Mouse (Mus musculus) ES-Bruce4 (cell line): ENCODE results near the gene Cyp8b1. TPM values are rescaled to one million over a fixed set of nuclear protein-coding genes. Genes with fewer than 3 reads are reported as not detected.

Experiments used
- H3K27ac ChIP-seq: 2 replicates; pipeline ENCODE4 v1.5.1; 2012; ENCODE audit warnings: low read length, inconsistent platforms; ENCODE audit not compliant: insufficient read depth
- H3K27me3 ChIP-seq: 2 replicates; pipeline ENCODE4 v1.6.1; 2012; ENCODE audit warnings: mild to moderate bottlenecking, low read length, inconsistent platforms; ENCODE audit not compliant: control insufficient read depth, poor library complexity, insufficient read depth, severe bottlenecking
- H3K36me3 ChIP-seq: 2 replicates; pipeline ENCODE4 v1.6.1; 2012; ENCODE audit warnings: inconsistent platforms, mild to moderate bottlenecking, low read length, moderate library complexity; ENCODE audit not compliant: control insufficient read depth, poor library complexity, insufficient read depth, severe bottlenecking
- H3K4me1 ChIP-seq: one replicate; pipeline ENCODE4 v1.8.1; 2011; ENCODE audit warnings: low read length; ENCODE audit not compliant: control insufficient read depth, insufficient read depth
- H3K4me3 ChIP-seq: 2 replicates; pipeline ENCODE4 v1.5.1; 2011; ENCODE audit warnings: low read depth, mild to moderate bottlenecking, low read length
- H3K9ac ChIP-seq: 2 replicates; pipeline ENCODE4 v1.6.1; 2012; ENCODE audit warnings: low read depth, mild to moderate bottlenecking, inconsistent platforms; ENCODE audit not compliant: poor library complexity, severe bottlenecking
- H3K9me3 ChIP-seq: replicated peaks from 2 replicates; pipeline ENCODE4 v1.6.1; 2012; ENCODE audit warnings: mild to moderate bottlenecking, low read length, inconsistent platforms; ENCODE audit not compliant: control insufficient read depth, poor library complexity, insufficient read depth, severe bottlenecking
- CTCF ChIP-seq: IDR thresholded peaks from one replicate; pipeline ENCODE4 v1.8.1; 2011; ENCODE audit warnings: low read depth, low read length
- EP300 ChIP-seq: IDR thresholded peaks from 2 replicates; pipeline ENCODE4 v1.6.1; 2011; ENCODE audit warnings: low read depth, low read length; ENCODE audit not compliant: insufficient read depth
- POLR2A ChIP-seq: IDR thresholded peaks from one replicate; pipeline ENCODE4 v1.8.1; 2011; ENCODE audit warnings: low read length; ENCODE audit not compliant: insufficient read depth
- polyA plus RNA-seq: library from polyadenylated mRNA; stranded (reverse); fragments of >200 nt; gene quantifications from 2 replicates; pipeline ENCODE4 v1.2.4, GENCODE M21; 2011; ENCODE audit warnings: low read depth; ENCODE audit not compliant: missing spikeins, insufficient read depth, insufficient read length

Cyp8b1 gene
- polyA plus RNA-seq, 1 experiment, result not detected

DNA sequence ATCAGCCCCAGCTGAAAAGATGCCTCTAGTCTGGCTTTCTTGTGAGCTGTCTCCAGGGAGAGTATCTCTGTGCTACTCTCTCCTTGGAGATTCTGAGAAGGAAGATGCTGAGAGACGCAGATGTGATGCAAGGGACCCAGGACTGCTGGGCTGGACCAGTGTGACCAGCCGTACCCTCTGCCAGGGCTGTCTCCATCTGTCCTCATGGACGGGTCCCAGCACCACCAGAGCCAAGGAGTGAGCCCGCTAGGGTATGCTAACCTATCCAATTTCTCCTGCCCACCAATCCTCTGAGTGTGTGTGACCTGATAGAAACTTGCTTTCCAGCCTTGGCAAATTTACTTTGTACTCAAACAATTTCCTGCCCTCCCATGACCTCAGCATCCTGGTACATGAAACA lies 3.3 kb downstream of the Cyp8b1 start:
- Histone ChIP-seq H3K27me3 (no peaks in the 10 kb centered on the region), H3K9ac (no peak overlapping the region), H3K27ac (no peak overlapping the region), H3K4me3 (no peak overlapping the region), H3K4me1 (no peaks in the 10 kb centered on the region), H3K36me3 (no peaks in the 10 kb centered on the region), H3K9me3 (no peaks in the 10 kb centered on the region)
- TF ChIP-seq EP300 (no peak), POLR2A (no peak), CTCF (no peak)

- Histone ChIP-seq H3K36me3 (no peaks in the 10 kb centered on the region), H3K27me3 (no peaks in the 10 kb centered on the region), H3K4me3 (no peak overlapping the region), H3K9me3 (no peaks in the 10 kb centered on the region), H3K4me1 (peaks cover 3% of the 10 kb centered on the region), H3K9ac (no peak overlapping the region), H3K27ac (no peak overlapping the region)
- no peak for TF ChIP-seq CTCF
- no peak for TF ChIP-seq EP300
- no peak for TF ChIP-seq POLR2A
Measured at GRCm38 (mm10) chr9:121911196-121911595, 4.9 kb downstream of the Cyp8b1 start.

DNA sequence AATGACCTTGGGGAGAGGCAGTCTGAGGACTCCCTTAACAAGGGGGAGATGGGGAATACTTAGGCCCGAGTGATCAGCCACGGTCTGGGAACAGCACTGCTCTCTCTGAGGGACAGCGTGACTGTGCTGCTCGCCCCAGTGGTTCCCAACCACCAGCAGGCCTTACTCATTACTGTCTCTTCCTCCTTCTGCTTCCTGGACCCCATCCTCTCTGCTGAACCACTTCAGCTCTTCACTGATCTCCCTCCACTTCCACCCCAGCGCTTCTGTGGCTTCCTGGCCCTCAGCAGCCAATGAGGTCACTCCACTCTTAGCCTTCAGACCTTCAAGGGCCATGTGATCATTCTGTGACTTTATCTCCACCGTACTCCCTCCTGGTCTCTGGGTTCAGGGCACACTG lies 6.5 kb downstream of the Cyp8b1 start:
- Histone ChIP-seq H3K4me3 (no peak overlapping the region), H3K9ac (no peak overlapping the region), H3K9me3 (no peaks in the 10 kb centered on the region), H3K27ac (no peak overlapping the region), H3K4me1 (peaks cover 3% of the 10 kb centered on the region), H3K36me3 (no peaks in the 10 kb centered on the region), H3K27me3 (no peaks in the 10 kb centered on the region)
- TF ChIP-seq EP300 (no peak), CTCF (no peak), POLR2A (no peak)

- Histone ChIP-seq H3K36me3 (no peaks in the 10 kb centered on the region), H3K4me3 (no peak overlapping the region), H3K27me3 (no peaks in the 10 kb centered on the region), H3K9me3 (no peaks in the 10 kb centered on the region), H3K4me1 (peaks cover 3% of the 10 kb centered on the region), H3K9ac (no peak overlapping the region), H3K27ac (no peak overlapping the region)
- TF ChIP-seq CTCF (no peak), EP300 (no peak), POLR2A (no peak)
Measured at GRCm38 (mm10) chr9:121908321-121908720, 7.8 kb downstream of the Cyp8b1 start.

DNA sequence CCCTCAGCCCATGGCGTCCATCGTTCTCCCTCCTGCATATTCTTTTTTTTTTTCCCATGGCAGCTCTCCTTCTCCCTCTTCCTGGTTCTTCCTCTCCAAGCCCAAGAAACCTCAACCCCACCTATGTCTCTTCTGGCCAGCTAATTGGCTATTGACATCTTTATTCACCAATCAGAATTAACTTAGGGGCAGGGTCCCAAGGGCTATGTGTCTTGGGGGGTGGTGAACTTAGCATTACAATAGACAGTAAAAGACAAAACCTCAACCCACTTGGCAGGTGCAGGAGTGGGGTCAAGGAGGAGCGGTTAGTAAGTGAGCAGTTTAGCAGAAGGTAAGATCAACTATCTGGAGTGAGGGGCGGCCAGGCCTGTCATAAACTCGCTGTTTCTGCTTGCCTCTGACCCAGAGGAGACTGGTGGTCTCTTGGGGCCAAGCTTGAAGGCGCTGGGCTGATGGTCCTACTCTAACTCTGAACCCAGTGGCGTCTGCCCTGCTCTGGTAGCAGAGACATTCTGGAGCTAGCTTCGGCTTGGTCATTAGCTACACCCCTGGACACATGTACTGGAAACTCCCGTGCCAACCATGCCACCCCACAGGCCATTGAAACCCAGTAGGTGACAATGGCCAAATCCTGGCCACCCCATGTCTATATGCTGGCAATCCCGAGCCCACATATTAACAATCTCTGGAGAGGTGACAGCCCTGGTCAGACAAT lies 8.6 kb downstream of the Cyp8b1 start:
- H3K27ac ChIP-seq, result no peak overlapping the region
- H3K9ac ChIP-seq, result no peak overlapping the region
- no peaks in the 10 kb centered on the region for H3K27me3 ChIP-seq
- no peaks in the 10 kb centered on the region for H3K36me3 ChIP-seq
- H3K4me3 ChIP-seq, result no peak overlapping the region
- H3K4me1 ChIP-seq, result peaks cover 3% of the 10 kb centered on the region
- H3K9me3 ChIP-seq, result no peaks in the 10 kb centered on the region
- TF ChIP-seq CTCF (no peak), POLR2A (no peak), EP300 (no peak)

GRCm38 (mm10) chr9:121906456-121906855 lies 9.6 kb downstream of the Cyp8b1 start:
- H3K27ac ChIP-seq, result no peak overlapping the region
- no peaks in the 10 kb centered on the region for H3K36me3 ChIP-seq
- TF ChIP-seq CTCF (no peak), EP300 (no peak), POLR2A (no peak)
- no peaks in the 10 kb centered on the region for H3K9me3 ChIP-seq
- no peak overlapping the region for H3K9ac ChIP-seq
- H3K4me3 ChIP-seq, result no peak overlapping the region
- H3K27me3 ChIP-seq, result no peaks in the 10 kb centered on the region
- H3K4me1 ChIP-seq, result peaks cover 3% of the 10 kb centered on the region
